Mouse (Mus musculus): Measurements from ENCODE around the gene 4930564D02Rik.
A peak's percentile ranks its signal among the peaks of the same experiment; 100 is the strongest.

The 4930564D02Rik gene

DNA sequence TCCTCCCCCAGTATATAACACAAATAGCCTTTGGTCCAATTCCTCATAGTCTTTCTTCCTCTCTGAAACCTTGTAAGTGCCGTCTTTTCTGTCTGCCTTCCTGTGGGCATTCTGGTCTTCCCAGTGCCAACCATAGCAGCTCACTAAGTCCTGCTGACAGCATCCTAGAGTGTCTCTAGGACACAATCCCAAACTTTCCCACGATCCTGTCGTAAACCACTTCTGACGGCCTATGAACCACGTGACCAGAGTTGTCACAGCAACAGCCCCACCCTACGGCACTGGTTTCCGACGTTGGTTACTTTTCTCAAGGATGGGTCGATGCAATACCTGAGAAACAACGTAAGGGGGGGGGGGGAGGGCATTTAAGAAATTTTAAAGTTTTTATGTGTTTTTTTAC is at the start of gene 4930564D02Rik:
TSS of gene 4930564D02Rik (plus strand) at position 301 of the 400 bp plus-strand sequence.
- peak; percentile 40 for DNase-seq (ENCODE audit: low read depth, low spot score)

DNA sequence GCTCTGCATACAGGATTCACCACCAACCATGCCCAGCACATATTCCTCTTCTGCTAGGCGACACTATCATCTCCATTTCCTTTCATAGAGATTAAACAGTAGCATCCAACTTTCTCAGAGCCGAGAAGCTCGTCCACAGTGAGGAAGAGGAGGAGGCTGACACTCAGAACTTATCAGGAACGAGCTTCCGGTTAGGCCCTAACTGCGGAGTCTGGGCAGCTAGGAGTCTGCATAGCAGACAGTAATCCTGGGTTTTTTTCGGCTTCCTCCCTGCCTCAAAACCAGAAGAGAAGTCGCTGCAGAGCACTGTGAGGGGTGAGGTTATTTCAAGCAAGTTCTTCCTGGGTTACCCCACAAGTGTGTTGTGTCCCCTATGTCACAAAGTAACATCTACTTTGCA is 49.3 kb upstream of the 4930564D02Rik start:
- no peak for DNase-seq (ENCODE audit: low read depth, low spot score)

DNA sequence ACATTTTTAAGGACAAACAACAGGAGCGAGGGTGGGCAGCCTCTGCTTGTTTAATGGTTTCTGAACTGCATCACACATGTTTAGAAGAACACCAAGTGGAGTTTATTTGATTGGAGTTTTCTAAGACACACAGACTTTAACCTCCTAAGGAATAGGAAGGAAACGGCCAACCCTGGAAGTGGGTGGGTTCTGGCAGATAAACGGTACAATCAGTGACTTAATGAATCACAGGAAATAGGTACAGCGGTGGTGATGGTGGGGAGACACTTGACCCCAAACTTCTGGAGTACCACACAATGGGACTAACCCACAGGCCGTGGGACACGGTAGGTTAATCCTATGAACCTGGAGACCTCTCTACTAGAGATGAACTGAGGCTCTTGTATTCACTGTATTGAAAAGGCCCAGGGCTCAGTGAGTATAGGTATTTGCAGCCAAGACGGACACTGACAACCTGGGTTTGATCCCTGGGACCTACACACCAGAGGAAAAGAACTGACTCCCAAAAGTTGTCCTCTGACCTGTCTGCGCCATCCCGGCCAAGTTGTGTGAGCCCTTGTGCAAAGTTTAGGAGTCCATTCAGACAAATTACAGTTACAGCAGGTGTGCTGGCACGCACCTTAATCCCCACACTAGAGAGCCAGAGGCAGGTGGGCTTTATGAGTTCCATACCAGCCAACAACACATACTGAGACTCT is 48.4 kb upstream of the 4930564D02Rik start:
- DNase-seq (ENCODE audit: low read depth, low spot score), result no peak

DNA sequence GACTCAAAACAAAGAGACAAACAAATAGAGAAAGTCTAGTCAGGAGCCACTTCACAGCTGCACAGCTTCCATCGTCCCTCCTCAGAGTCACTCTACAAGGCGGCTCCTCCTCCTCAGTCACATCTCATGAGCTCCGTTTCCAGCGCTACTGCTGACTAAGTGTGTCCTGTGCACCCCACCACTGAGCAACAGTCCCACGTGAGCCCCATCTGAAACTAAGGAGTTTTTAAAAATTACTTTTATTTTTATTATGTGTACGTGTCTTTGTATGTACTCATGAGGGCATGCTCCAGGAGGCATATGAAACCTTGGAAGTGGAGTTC is 47.9 kb upstream of the 4930564D02Rik start:
- DNase-seq (ENCODE audit: low read depth, low spot score), result no peak

DNA sequence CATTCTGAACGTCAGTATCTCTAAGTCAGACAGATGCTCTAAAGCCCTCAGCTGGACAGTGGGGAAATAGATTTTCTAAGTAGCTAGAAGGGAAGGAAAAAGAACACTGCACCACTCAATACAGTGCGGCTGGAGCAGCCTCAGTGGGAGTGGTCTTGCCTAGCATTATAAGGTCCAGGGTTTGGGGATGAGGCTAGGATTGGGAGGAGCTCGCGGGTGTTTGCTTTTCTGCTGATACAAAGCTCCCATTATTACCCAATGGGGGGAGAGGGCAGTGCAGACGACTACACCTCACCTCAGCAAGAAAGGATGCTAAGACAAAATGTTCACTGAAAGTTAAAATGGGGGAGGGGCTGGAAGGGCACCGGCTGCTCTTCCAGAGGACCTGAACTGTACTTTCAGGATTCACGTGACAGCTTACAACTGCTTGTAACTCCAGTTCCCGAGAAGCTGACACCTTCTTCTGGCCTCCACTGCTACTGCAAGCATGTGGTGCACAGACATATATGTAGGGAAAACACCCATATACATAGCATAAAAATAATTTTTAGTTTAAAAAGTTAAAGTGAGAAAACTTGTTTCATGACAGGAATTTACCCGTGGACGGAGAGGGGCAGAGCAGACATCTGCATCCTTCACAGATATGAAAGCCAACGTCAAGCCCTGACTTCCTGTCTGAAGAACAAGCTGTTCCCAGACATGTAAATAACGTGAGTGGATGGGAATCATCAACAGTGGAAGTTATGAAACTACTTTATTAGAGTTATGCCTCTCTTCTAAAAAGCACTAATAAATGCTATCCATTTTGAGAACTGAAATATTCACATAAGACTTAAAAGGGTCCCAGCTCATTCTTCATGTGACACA is 46.6 kb upstream of the 4930564D02Rik start:
- DNase-seq (ENCODE audit: low read depth, low spot score), result no peak

DNA sequence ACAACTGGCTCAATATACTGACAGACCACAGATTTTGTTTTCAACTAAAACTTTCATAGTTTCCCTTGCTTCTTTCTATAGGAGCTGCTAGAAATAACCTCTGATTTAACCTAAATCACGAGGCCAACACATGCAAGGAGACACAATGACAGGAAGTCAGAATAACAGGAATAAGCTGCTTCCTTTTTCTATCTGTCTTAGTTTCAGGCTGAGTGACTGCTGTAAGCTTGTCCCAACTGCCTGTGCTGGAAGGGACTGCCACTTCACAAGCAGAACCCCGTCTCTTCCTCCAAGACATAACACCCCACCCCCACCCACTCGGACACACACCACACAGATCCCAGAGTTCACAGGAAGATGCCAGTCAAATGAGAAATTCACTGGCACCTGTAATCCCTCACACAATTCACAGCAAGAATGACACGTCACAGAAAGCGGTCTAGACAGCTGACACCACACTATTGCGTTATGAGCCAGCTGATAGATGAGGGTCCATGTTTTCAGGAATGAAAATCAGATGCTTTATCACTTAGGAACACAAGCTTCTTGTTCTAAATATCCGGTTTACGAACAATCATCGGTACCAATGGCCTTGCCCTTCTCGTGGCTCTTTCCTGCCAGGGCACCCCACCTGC is 43.2 kb upstream of the 4930564D02Rik start:
- DNase-seq (ENCODE audit: low read depth, low spot score), result no peak

DNA sequence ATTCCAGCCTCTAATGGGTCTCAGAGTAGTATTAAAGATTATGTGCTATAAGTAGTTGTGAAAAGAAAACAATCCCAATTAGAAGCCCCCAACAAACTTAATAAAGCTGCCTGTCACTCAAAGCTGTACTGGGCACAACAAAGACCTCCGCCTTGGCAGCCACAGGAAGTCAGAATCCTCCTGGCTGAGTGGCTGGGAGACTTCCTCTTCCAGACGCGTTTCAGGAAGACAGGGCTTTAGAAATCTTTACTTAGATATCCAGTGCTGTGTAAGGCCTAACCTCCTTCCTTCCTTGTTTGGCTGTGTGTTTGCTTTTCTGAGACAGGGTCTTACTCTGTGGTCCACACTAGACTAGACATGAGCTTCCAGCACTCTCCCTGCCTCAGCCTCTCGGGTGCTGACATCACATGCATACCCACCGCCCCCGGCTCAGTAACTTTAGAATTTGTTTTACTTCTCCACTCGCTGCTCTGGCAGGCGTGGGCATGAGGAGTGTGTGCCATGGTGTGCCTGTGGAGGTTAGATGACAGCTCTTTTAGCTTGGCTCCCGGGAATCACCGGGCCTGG is 30.3 kb upstream of the 4930564D02Rik start:
- no peak for DNase-seq (ENCODE audit: low read depth, low spot score)

DNA sequence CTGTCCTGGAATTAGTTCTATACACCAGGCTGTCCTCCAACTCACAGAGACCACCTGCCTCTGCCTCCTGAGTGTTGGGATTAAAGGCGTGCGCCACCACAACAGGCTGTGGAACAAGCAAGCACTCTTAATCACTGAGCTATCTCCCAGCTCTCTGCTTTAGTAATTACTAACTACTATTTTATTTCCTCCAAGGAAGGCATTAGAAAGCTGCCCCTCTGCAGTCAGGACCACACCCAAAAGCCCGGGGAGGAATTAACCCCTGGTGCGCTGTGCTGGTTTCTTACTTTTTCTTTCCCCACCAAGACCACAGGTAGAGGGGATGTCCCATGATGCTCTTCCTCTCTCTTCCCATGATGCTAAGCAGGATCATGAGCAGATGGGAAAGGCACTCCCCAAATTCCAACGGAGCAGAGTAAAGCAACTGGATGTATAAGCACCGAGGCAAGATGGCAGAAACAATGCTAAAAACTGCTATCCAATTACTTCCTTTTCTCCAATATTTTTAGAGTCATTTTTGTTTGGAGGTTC is 29.3 kb upstream of the 4930564D02Rik start:
- peak; percentile 57 for DNase-seq (ENCODE audit: low read depth, low spot score)

DNA sequence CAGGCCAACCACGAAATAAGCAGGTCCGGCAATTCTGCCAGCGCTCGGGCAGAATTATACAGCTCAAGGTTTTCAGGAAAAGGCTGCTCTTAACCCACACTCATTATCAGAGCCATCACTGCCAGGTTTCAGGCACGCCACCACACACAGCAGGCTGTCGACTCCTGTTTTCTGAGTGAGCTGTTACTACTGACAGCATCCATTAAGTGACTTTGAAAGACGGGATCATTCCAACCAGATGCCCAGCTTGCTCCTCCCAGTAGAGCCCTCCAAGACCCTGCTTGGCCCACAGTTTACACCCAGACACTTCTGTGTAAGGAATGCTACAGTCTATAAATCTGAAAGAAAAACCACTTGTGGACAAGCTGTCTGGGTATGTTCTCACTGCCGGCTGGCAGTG is 26.6 kb upstream of the 4930564D02Rik start:
- no peak for DNase-seq (ENCODE audit: low read depth, low spot score)

DNA sequence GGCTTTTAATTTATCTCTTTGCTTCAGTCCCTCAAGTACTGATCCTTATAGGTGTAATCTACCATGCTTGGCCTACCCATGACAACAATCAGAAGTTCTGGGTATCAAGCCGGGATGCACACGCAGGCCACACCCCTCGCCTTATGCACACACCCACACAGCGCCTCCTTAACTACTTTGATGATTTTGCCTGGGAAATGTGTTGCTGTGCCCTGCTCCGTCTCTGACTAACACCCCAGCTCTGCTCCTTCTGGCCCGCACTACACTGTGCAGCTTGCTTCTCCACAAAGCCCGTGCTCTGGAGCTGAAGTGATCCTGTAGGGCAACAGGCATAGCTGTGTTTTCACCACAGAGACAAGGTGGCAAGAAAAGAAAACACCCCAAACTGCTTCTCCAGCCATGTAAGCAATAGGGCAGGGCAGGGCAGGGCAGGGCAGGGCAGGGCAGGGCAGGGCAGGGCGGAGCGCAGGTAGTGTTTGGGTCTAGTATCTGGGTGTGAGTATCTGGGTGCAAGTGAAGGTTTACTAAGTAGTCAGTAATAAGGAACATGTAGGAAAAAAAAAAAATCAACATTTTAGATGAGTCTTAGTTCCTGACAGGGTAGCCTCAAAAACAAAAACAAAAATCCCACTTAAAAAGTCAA is 25.5 kb upstream of the 4930564D02Rik start:
- DNase-seq (ENCODE audit: low read depth, low spot score), result no peak

DNA sequence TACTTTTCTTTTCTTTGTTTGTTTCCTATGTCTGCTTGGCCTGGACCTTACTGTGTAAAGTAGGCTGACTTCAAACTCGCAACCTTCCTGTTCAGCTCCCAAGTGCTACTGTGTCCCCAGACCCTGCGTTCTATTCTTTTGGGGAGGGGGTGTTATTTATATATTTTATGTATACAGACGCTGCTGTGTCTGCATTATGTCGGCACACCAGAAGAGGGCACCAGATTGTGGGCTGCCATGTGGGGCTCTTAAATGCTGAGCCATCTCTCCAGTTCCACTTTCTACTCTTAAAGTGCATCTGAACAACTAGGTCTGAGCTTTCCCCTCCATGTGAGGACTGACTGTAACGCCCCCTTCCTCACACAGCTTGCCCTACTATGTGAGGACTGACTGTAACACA is 22.9 kb upstream of the 4930564D02Rik start:
- no peak for DNase-seq (ENCODE audit: low read depth, low spot score)

DNA sequence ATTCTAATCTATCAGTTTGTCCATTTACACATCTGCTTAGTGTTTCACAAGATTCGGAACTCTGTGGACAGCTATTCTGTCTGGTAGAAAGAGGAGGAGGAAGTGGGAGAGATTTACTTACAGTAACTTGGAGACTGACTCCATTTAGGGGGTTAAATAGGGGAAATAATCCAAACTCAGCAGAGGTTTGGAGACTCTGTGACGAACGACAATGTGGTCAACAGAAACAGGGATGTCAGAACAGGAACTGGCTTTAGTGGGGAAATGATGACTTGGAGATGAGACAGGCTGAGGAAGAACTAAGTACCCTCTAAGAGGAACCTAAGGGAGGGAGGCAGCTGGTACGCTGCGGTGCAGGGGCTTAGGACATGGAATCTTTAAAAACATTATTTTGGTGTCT is 19.8 kb upstream of the 4930564D02Rik start:
- DNase-seq (ENCODE audit: low read depth, low spot score), result no peak

DNA sequence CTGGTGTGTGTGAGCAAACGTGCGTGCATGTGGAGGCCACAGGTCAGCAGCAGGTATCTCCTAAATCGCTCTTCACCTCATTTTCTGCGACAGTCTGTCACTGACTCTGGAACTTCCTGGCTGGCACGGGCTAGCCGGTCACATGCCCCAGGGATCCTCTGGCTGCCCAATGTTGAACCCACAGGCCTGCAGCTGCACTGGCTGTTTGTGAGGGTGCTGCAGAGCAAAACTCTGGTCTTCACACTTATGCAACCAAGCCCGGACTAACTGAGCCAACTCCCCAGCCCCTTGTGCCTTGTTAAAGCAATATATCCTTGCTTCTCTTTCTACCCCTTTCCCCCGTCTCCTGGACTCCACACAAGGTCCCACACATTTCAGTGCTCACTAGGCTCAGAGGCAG is 19.0 kb upstream of the 4930564D02Rik start:
- DNase-seq (ENCODE audit: low read depth, low spot score), result no peak

DNA sequence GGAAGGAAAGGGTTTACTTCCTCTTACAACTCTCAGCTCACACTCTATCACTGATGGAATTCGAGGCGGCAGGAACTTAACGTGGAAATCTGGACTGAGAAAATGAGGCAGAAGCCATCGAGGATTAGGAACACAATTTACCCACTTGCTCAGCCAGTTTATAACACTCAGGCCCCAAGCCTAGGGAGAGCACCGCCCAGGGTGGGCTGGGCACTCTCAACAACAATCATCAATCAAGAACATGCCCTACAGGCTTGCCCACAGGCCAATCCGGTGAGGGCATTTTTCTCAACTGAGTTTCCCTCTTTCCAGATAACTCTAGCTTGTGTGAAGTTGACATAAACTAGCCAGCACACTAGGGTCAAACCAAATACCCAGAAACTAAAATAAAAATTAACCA is 16.8 kb upstream of the 4930564D02Rik start:
- no peak for DNase-seq (ENCODE audit: low read depth, low spot score)

DNA sequence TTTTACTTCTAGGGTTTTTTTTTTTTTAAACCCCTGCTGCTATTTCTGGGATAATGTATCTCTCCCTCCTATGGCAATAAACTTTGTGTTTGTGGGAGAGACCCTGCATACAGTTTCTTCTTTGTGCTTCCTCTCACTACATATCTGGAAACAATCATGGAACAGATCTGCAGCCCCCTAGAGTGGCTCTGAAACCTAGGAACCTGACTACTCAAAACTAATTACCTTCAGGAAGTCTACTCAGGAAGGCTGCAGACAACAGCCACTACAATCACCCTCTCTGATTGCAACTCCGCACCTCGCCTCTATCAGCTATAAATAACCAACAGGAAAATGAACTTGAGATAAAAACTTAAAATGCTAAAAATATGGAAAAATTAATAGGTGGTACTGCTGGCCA is 15.5 kb upstream of the 4930564D02Rik start:
- DNase-seq (ENCODE audit: low read depth, low spot score), result no peak

DNA sequence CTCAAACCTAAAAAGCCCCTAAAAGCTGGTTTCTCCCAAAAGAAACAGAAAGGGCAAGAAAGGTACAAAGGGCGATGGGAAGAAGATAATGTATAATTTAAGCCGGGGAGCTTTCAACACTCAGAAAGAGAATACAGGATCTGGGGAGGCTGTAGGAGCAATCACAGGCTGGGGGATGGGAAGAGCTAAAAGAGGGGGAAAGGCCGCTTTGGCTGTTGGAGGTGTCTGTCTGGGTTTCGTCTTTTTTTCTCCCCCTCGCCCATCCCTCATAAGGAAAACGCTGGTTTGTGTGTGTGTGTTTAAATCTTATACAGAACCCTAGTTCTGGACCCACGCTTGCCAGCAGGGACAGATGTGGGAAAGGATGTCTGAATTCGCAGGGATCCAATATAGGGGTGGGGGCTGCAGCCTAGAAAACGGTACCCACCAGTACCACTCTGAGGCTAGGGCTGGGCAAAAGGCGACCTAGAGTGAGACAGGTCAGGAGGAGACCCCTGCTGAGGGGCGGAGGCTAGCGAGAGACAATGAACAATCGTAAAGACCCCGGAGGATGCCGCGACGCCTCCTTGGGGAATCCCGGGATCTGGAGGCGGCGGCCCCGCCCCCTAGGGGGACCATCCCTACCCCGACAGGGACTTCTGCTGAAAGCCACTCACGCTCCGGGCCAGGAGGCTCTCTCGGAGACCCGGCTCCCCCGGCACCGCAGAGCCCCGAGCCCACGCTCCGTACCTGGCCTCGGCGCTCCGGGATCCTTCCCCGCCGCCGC is 14.3 kb upstream of the 4930564D02Rik start:
- DNase-seq (ENCODE audit: low read depth, low spot score), result no peak

DNA sequence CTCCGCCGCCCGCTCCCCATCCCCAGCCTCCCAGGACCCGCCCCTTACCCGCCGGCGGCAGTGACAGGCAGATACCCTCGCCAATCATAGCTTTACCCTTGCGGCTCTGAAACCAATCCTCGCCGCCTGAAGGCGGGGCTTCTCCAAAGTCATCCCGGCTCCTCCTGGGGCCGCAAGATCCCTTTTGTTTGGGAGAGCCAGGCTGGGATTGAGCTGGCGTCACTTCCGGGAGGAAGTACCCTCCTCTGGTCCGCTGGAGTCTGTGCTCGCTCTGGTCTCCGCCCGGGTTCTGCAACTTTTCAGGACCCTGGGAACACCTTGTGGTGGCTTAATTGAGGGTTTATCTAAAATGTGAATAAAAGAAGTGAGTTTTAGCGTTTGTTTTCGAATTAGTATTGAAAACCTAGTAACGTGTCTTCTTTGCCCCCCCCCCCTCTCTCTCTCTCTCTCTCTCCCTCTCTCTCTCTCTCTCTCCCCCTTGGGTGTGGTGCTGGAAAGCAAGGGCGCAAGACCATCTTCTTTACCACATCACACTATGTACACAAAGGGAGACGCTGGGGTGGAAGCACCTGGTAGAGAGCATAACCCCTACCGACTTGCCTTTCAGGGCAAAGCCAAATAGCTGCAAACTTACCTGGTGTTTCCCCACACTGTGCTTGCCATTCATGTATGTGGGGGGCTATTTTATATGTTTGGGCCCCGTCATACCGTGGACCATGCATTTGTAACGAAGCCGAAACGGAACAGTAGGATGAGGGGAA is 13.5 kb upstream of the 4930564D02Rik start, which contains the start of gene Cttnbp2nl:
TSS of gene Cttnbp2nl (minus strand) at position 210 of the 761 bp plus-strand sequence.
- DNase-seq (ENCODE audit: low read depth, low spot score), result peak; percentile 99

DNA sequence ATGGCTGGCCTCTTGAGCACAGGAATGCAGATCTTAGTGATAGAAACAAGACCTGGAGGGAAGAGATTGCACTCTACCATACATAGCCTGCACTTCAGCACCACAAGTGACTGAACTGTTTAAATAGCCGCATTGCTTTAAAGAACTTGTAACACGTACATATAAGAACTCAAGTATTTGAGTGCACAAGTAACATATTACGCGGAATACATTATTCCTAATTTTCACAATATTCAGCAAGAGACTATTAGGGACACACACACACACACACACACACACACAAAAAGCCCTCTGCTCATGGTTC is 13.0 kb upstream of the 4930564D02Rik start:
- DNase-seq (ENCODE audit: low read depth, low spot score), result no peak

DNA sequence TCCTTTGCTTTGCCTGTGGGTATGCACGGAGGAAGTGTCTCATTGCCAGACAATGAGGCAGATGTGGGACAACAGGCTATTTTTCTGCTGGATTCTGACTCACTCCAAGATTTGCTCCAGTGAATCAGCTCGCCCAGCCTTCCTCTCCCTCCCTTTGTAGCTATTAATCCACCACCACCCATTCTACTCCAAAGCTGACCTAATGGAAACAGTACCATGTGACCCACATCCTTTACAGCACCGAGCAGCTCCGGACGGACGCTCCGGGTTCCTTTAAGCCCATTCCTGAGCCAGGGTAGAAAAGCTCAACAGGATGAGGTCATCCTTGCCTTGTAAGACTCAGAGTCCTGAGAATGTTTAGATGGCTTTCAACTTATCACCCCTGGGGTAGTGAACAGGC is 11.7 kb upstream of the 4930564D02Rik start:
- DNase-seq (ENCODE audit: low read depth, low spot score), result no peak

DNA sequence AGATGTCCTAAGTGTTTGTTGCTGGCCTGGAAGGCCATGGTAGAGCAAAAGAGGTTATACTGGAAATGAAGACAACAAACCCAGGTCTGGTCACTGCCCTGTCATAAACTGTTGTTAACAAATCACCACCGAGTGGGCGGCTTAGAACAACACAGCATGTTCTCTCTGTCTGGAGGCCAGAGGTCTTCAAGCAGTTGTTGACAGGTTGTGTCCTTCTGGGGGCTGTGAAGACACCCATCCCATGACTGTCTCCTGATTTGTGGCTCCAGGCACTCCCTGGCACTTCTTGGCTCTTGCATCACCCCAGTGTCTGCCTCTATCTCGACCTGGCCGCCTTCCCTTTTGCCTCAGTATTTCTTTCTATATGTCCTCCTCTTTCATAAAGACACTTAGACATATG is 11.0 kb upstream of the 4930564D02Rik start:
- no peak for DNase-seq (ENCODE audit: low read depth, low spot score)
